Mouse (Mus musculus) intestine, postnatal 0 days (tissue): ENCODE measurements around the gene Olfr728. TPM values are rescaled to one million over a fixed set of nuclear protein-coding genes. Genes with fewer than 3 reads are reported as not detected.

Experiments used
- ATAC-seq: fragments of 200-750 bp; cut with Nextera tagmentation; 2 replicates; pipeline ENCODE4 v1.8.0; 2017; ENCODE audit warnings: mild to moderate bottlenecking, moderate TSS enrichment, moderate library complexity
- H3K27ac ChIP-seq: fragments of 300-500 bp; sonication (generic); 2 replicates; pipeline ENCODE4 v1.5.1; 2014; ENCODE audit warnings: mild to moderate bottlenecking, low read depth, low read length, moderate library complexity
- H3K27me3 ChIP-seq: fragments of 300-500 bp; sonication (generic); replicated peaks from 2 replicates; pipeline ENCODE4 v1.6.1; 2014; ENCODE audit warnings: low read length, mixed read lengths; ENCODE audit not compliant: control insufficient read depth, insufficient read depth
- H3K36me3 ChIP-seq: fragments of 300-500 bp; sonication (generic); 2 replicates; pipeline ENCODE4 v1.6.1; 2014; ENCODE audit warnings: mild to moderate bottlenecking, moderate library complexity; ENCODE audit not compliant: control insufficient read depth, insufficient read depth
- H3K4me1 ChIP-seq: fragments of 300-500 bp; sonication (generic); replicated peaks from 2 replicates; pipeline ENCODE4 v1.6.1; 2014; ENCODE audit warnings: antibody characterized with exemption, low read length, mixed read lengths; ENCODE audit not compliant: control insufficient read depth, insufficient read depth
- H3K4me2 ChIP-seq: fragments of 300-500 bp; sonication (generic); replicated peaks from 2 replicates; pipeline ENCODE4 v1.6.1; 2014; ENCODE audit warnings: low read depth, mild to moderate bottlenecking, moderate library complexity
- H3K4me3 ChIP-seq: fragments of 300-500 bp; sonication (generic); 2 replicates; pipeline ENCODE4 v1.5.1; 2014; ENCODE audit warnings: low read depth, low read length
- H3K9ac ChIP-seq: fragments of 300-500 bp; sonication (generic); 2 replicates; pipeline ENCODE4 v1.6.1; 2014; ENCODE audit warnings: mild to moderate bottlenecking, low read depth, low read length
- H3K9me3 ChIP-seq: fragments of 300-500 bp; sonication (generic); 2 replicates; pipeline ENCODE4 v1.6.1; 2016; ENCODE audit warnings: mixed run types; ENCODE audit not compliant: control insufficient read depth
- CTCF ChIP-seq: sonication (generic); IDR thresholded peaks from 2 replicates; pipeline ENCODE4 v1.5.1; 2016; ENCODE audit warnings: low read depth, mild to moderate bottlenecking, control low read depth, antibody characterized with exemption, moderate library complexity
- WGBS: fragments of 180-500 bp; shearing (Covaris S2); extraction: QIAGEN DNeasy Blood & Tissue Kit; methylation state at CpG from one replicate; pipeline ENCODE4 v1.1.7; 2014; 5-methylcytosine and 5-hydroxymethylcytosine counted together
- polyA plus RNA-seq: library from polyadenylated mRNA; unstranded; fragments of >200 nt; fragmentation: Nextera tagmentation; extraction: Ambion mirVana; gene quantifications from 2 replicates; pipeline ENCODE4 v1.2.1, GENCODE M21; 2015

Olfr728 gene
- not detected in 2 replicates for polyA plus RNA-seq

GRCm38 (mm10) chr14:50142580-50142979, at the start of gene Olfr728:
Olfr728 (minus strand) TSS chr14:50142680.
- H3K36me3 ChIP-seq = no peaks in the 10 kb centered on the region
- no peaks in the 10 kb centered on the region for H3K4me1 ChIP-seq
- ATAC-seq = no peak
- no peak within 1 kb of the TSS for H3K9ac ChIP-seq
- no peaks in the 10 kb centered on the region for H3K9me3 ChIP-seq
- no peak for TF ChIP-seq CTCF
- WGBS = 89% methylated on average over 5 of the region's 5 CpGs
- H3K4me3 ChIP-seq = no peak within 1 kb of the TSS
- no peak within 1 kb of the TSS for H3K4me2 ChIP-seq
- no peaks in the 10 kb centered on the region for H3K27me3 ChIP-seq
- no peak within 1 kb of the TSS for H3K27ac ChIP-seq

DNA sequence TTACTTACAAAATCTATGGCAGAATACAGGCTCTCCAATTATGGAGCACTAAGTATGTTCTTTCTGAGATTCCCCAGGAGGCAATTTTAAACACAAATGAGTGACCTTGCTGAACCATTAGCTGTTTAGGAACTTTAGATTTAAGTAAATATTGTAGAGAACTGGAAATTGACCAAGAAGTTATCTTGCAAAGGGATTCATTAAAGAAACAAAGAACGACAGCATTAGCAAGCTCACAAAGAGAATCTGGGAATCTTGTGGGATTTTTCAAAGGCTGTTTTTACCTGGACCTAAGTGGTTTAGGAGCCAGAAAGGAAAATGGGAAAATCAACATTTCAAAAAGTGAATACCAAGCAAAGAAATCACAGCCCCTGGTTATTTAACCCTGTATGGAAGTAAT, 45.6 kb upstream of the Olfr728 start, which contains the start of gene Olfr730:
Gene Olfr730 (minus strand): TSS at position 101 of the 400 bp plus-strand sequence.
- Histone ChIP-seq H3K36me3 (no peaks in the 10 kb centered on the region), H3K9me3 (0 out of 2 replicates have a peak, but pooled peaks cover 2% of the 10 kb centered on the region), H3K27ac (no peak within 1 kb of the TSS), H3K4me2 (no peak within 1 kb of the TSS), H3K27me3 (no peaks in the 10 kb centered on the region), H3K4me3 (no peak within 1 kb of the TSS), H3K9ac (no peak within 1 kb of the TSS), H3K4me1 (no peaks in the 10 kb centered on the region)
- WGBS = 42% methylated on average over 1 of the region's 1 CpGs
- TF ChIP-seq CTCF = no peak
- no peak for ATAC-seq

DNA sequence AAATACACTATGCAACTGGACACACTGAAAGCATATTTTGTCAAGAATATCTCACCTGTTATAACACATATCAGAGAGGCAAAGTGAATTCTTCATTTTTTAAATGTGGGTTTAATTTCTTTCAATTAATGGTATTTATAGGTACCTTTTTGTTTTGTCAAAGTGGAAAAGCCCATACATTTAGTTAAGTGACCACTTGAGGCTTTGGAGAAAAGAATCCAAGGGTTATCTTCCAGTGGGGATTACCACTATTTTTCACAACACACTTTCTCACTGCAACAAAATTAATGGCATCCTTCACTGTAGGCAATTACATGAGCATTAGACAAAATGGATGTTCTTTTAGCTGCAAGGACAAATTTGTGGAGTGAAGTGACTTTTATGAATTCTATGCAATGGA, 10.3 kb upstream of the Olfr728 start, which contains the start of gene Olfr729:
Gene Olfr729 (minus strand): TSS at position 101 of the 400 bp plus-strand sequence.
- Histone ChIP-seq H3K27me3 (no peaks in the 10 kb centered on the region), H3K9ac (no peak within 1 kb of the TSS), H3K4me1 (no peaks in the 10 kb centered on the region), H3K4me3 (no peak within 1 kb of the TSS), H3K36me3 (no peaks in the 10 kb centered on the region), H3K27ac (no peak within 1 kb of the TSS), H3K4me2 (no peak within 1 kb of the TSS), H3K9me3 (peaks cover 2% of the 10 kb centered on the region; the same call in 1 of the 2 replicates)
- TF ChIP-seq CTCF = no peak
- ATAC-seq = no peak

DNA sequence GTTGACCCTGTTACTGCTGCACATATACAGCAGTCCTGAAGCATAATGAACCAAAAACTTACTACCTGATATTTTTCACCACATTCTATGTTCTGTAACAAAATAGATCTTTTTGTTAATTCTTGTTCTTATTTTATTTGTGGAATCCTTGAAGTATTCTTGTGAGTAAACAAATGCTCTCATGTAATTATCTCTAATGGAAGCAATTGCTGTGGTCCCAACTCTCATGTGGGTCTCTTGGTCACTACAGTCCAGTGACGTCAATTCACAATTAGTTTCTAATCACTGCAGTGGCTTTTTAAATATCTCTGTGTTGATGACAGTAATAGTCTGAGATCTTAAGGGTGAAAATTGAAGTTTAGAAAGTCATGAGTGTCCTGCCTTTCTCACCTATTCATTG, 19.6 kb downstream of the Olfr728 start, which contains the start of gene Olfr727:
Gene Olfr727 (plus strand): TSS at position 301 of the 400 bp plus-strand sequence.
- Histone ChIP-seq H3K9ac (no peak within 1 kb of the TSS), H3K27ac (no peak within 1 kb of the TSS), H3K4me2 (no peak within 1 kb of the TSS), H3K27me3 (no peaks in the 10 kb centered on the region), H3K36me3 (no peaks in the 10 kb centered on the region), H3K9me3 (no peaks in the 10 kb centered on the region), H3K4me3 (no peak within 1 kb of the TSS), H3K4me1 (no peaks in the 10 kb centered on the region)
- WGBS = 90% methylated on average over 1 of the region's 1 CpGs
- ATAC-seq = no peak
- TF ChIP-seq CTCF = no peak

- Histone ChIP-seq H3K4me2 (no peak within 1 kb of the TSS), H3K27me3 (no peaks in the 10 kb centered on the region)
- TF ChIP-seq CTCF = no peak
Measured at GRCm38 (mm10) chr14:50090853-50091252, 51.6 kb downstream of the Olfr728 start, which contains the start of gene Olfr726. Olfr726 (minus strand) TSS chr14:50090953.

More at GRCm38 (mm10) chr14:50090853-50091252, 51.6 kb downstream of the Olfr728 start, which contains the start of gene Olfr726:
- no peaks in the 10 kb centered on the region for H3K4me1 ChIP-seq
- no peaks in the 10 kb centered on the region for H3K9me3 ChIP-seq
- ATAC-seq = no peak
- 67% methylated on average over 1 of the region's 1 CpGs for WGBS
- no peak within 1 kb of the TSS for H3K27ac ChIP-seq
- no peak within 1 kb of the TSS for H3K4me3 ChIP-seq
- no peaks in the 10 kb centered on the region for H3K36me3 ChIP-seq
- H3K9ac ChIP-seq = no peak within 1 kb of the TSS

Other genes starting within 250 kb of the Olfr728 start
- not detected in 2 replicates for gene Olfr722, start 240.7 kb downstream of the Olfr728 start, polyA plus RNA-seq
- gene Olfr723, start 210.9 kb downstream of the Olfr728 start, polyA plus RNA-seq = not detected in 2 replicates
- not detected in 2 replicates for gene Olfr724, start 179.4 kb downstream of the Olfr728 start, polyA plus RNA-seq
- gene Olfr725, start 102.3 kb downstream of the Olfr728 start, polyA plus RNA-seq = not detected in 2 replicates
- not detected in 2 replicates for gene Olfr726, start 51.7 kb downstream of the Olfr728 start, polyA plus RNA-seq
- not detected in 2 replicates for gene Olfr727, start 19.5 kb downstream of the Olfr728 start, polyA plus RNA-seq
- not detected in 2 replicates for gene Olfr729, start 10.2 kb upstream of the Olfr728 start, polyA plus RNA-seq
- gene Olfr730, start 45.5 kb upstream of the Olfr728 start, polyA plus RNA-seq = not detected in 2 replicates
- gene Olfr731, start 99.2 kb upstream of the Olfr728 start, polyA plus RNA-seq = not detected in 2 replicates
- gene Olfr732, start 141.5 kb upstream of the Olfr728 start, polyA plus RNA-seq = not detected in 2 replicates
- gene Olfr733, start 158.8 kb upstream of the Olfr728 start, polyA plus RNA-seq = not detected in 2 replicates
- gene Olfr734, start 184.1 kb upstream of the Olfr728 start, polyA plus RNA-seq = not detected in 2 replicates
- not detected in 2 replicates for gene Olfr735, start 206.2 kb upstream of the Olfr728 start, polyA plus RNA-seq
- 0.07 and 0.08 TPM in 2 replicates for gene Tlr11, start 215.2 kb upstream of the Olfr728 start, polyA plus RNA-seq
- gene Olfr736, start 238.5 kb upstream of the Olfr728 start, polyA plus RNA-seq = not detected in 2 replicates